Mouse (Mus musculus): ENCODE data around the gene 2310007B03Rik. TPM values are rescaled to one million over a fixed set of nuclear protein-coding genes. Genes with fewer than 3 reads are reported as not detected.
"Not testable (repeated sequence)": the region's sequence is repeated elsewhere in the genome, so short reads cannot be mapped to it uniquely, and the experiment has no call there.

2310007B03Rik gene
- total RNA-seq (2017): not detected in 2 replicates

DNA sequence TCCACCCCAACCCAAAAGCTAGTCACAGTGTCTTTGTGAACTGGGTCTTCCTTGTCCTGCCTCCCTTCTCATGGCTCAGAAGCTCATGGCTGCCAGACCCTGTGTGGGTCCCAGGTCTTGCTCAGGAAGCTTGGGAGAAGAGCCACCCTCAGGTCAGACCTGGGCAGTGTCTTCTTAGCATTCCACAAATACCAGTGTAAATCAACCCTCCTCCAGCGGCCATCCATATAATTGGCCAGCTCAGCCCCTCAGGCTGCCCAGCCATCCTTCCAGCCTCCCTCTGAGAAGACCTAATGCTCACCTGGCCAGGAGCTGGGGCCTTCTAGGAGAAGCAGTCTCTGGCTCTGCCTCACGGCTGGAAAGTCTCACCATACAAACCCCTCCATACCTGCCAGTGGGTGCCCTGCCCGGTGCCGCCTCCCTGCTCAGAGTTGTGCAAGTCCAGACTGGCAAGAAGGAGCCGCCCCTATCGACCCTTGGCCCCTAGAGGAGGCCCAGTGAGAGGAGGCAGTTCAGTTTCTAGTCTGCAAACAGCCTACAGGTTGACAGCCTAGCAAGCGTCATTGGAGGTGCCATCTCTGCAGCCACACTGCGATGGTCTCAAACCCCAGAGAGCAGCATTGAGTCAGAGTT is at the start of gene 2310007B03Rik:
2310007B03Rik (minus strand) TSS at position 448 of the 633 bp plus-strand sequence.
- ATAC-seq (replicated peaks; ENCODE audit: low read depth, poor library complexity, severe bottlenecking): no peak

DNA sequence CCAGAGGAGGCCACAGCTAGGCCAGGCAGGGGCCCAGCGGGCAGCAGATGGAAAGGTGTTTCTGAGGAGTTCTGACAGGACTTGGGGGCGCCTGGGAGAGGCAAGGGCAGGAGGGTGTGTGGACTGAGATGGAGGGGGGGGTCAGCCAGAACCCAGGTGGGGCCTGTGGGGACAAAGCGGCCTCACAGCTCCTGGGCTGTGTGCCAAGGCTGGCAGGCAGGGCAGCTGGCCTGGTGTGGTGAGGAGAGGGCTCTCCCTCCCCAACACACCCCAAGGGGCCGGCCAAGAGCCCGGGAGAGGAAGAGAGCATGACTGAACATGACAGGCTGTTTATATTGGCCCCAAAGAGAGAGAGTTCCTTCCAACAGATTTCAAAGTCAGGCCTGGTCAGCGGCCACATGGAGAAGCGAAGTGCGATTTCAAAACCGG is 49.5 kb upstream of the 2310007B03Rik start:
- ATAC-seq (replicated peaks; ENCODE audit: low read depth, poor library complexity, severe bottlenecking): peak; percentile 40; the same call in 1 of the 2 replicates

DNA sequence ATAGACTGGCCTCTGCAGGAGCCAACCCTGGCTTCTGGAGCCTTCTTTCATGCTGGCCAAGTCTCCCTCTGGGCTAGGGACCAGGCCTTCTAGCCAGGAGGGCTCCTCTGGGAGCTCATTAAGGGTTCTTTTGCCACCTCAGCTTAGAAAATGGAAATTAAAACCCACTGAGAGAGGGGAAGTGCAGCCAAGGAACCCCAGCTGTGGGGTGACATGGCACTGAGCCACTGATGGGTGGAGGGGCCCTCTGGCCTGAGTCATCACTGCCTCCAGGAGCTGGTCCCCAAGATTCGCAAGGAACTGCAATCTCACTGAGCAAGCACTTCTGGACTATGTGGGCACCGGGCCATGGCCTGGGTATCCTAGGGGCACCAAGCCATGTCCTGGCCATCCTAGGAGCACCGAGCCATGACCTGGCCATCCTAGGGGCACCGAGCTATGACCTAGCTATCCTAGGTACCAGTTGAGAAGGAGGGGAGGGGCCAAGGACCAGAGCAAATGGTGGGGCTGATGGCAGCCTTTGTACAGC is 46.9 kb upstream of the 2310007B03Rik start:
- ATAC-seq (replicated peaks; ENCODE audit: low read depth, poor library complexity, severe bottlenecking): no peak

DNA sequence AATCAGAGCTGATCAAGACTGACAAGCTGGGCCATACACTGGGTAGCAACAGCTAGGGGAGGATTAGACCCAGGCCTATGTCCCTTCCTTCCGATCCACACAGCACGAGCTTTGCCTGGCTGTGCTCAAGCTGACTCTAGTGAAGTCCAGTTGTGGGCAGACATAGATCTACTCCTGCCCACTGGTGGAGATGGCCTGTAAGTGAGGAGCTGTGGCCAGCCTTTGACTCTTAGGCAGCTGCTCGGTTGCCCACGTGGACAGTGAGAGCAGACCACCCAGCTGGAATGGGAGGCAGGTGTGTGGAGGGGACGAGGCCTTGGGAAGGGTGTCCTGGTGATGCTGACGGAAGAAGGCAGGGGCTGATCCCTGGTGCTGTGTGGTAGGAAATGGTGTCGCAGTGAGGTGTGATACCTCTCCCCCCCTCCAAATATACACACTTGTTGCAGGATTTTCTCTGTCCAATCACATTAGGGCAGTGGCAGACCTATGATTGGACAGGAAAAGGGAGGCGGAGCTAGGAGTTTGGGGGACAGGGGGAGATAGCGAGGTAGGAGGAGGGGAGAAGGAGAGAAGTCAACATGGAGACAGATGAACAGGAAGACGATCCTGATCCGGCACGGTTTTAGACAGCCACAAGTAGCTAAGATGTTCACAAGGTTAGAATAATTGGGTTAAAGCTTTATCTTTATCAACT is 45.7 kb upstream of the 2310007B03Rik start:
- no peak for ATAC-seq (replicated peaks; ENCODE audit: low read depth, poor library complexity, severe bottlenecking)

DNA sequence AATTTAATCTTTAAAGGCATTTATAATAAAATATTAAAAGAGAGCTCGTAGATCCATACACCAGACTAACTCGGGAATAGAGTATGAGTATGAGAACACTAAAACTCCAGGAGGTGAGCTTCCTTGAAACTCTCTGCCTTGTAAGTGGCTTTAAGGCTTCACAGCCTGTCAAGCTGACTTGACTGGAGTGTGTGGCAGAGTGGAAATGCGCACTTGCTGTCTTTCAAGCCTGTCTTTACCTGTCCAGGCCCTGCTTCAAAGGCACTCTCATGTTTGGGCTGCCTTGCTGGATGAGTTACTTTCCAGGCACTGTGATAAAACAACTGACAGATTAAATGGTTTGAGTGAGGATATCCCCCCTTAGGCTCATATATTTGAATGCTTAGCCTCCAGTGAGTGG is 37.2 kb upstream of the 2310007B03Rik start:
- no peak for ATAC-seq (replicated peaks; ENCODE audit: low read depth, poor library complexity, severe bottlenecking)

DNA sequence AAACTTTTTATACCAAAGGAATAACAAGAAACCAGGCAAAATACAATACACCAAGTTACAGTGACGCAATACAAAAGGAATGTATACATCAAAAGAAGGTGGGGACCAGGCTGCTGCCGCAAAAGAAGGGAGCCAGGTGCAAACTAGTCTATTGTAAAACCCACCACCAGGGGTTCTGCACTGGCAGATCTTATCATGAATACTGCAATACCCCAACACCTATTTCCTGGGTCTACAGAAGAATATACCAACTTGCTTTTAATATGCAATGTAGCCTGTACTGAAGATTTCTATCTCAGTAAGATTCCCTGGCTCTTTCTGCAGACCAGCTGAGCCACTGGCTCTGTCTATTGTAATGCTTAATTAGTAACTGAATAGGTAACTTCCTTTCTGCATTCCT is 36.7 kb upstream of the 2310007B03Rik start:
- ATAC-seq (replicated peaks; ENCODE audit: low read depth, poor library complexity, severe bottlenecking): not testable (repeated sequence)

DNA sequence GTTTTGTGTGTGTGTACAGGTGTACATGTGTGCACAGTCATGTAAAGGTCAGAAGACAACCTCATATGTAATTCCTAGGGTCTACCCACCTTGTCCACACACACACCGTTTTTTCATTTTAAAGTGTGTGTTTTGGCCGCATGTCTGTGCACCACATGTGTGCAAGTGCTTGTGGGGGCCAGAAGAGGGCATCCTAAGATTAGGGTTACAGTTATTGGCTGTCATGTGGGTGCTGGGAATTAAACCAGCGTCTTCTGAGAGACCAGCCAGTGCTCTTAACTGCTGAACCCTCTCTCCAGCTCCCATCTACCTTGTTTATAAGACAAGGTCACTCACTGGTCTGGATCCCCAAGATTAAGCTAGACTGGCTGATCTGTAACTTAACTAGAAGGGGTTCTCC is 34.2 kb upstream of the 2310007B03Rik start:
- no peak for ATAC-seq (replicated peaks; ENCODE audit: low read depth, poor library complexity, severe bottlenecking)

DNA sequence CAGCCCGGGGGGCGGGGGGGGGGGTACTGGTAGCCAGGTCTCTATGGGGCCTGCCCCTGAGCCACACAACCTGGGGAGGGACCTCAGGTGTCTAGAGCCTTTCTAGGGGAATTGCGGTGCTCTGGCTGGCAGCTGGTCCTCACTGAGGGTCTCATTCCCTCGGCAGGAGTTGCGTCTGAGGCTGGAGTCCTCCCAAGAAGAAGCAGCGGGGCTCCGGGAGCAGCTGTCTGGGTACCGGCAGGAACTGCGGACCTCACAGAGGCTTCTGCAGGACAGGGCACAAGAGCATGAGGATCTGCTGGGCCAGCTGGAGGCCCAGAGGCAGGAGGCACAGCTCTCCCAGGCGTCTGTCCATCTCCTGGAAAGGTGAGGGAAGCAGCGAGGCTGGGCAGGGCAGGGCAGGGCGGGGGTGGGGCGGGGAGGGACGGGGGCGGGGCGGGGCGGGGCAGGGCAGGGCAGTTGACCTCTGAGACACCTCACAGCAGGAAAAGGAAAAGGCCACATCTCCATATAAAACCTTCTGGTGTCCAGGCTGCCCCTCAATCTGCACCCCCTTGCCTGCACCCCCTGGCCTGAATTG is 30.1 kb upstream of the 2310007B03Rik start:
- ATAC-seq (replicated peaks; ENCODE audit: low read depth, poor library complexity, severe bottlenecking): no peak

DNA sequence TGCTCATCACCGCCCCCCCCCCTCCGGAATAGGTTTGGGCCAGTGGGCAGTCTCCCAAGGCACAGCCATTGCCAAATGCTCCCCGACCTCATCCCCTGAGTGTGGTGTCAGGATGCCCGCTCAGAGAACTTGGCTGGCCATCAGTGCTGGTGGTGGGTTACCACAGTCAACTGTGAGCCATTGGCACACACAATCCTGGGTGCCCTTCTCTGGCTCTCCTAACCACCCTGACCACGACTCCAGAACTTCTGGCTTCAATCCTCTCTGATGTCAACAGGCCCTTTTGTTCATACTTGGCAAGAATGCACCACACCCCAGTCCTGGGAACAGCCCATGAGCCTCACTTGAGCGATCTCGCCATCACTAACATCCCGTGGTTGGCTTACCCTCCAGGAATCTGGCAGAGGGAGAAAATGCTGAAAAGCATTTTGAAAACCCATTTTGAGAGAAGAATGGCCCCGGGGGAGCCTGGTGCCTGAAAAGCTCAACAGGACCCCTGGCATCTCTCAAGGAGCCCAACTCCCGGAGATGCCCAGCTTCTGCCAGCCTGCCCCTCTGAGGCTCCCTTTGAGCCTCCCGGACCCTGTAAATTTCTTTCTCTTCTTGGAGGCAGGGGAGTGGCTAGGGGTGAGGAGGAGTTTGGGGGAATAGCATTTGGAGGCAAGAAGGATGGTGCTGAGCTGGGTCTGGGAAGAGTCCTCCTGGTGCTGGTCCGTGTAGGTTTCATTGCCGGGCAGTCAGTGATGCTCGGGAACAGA is 23.5 kb upstream of the 2310007B03Rik start:
- ATAC-seq (replicated peaks; ENCODE audit: low read depth, poor library complexity, severe bottlenecking): no peak

DNA sequence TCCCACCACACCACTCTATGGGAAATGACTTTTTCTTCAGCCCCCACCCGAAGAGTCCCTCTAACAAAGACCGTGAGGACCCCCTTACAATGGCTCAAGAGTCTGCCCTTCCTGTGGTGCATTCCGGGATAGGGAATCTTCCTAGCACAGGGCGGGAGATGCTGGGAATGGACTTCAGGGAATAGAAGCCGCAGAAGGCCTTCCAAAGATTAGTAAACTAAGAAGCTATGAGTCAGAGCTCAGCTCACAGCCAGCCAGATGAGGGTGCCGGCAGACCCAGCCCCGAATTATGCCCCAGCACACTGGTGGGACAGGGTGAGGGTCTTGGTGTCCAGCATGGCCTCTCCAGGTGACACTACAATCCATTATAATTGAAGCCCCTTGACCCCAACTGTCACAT is 21.5 kb upstream of the 2310007B03Rik start:
- no peak for ATAC-seq (replicated peaks; ENCODE audit: low read depth, poor library complexity, severe bottlenecking)

DNA sequence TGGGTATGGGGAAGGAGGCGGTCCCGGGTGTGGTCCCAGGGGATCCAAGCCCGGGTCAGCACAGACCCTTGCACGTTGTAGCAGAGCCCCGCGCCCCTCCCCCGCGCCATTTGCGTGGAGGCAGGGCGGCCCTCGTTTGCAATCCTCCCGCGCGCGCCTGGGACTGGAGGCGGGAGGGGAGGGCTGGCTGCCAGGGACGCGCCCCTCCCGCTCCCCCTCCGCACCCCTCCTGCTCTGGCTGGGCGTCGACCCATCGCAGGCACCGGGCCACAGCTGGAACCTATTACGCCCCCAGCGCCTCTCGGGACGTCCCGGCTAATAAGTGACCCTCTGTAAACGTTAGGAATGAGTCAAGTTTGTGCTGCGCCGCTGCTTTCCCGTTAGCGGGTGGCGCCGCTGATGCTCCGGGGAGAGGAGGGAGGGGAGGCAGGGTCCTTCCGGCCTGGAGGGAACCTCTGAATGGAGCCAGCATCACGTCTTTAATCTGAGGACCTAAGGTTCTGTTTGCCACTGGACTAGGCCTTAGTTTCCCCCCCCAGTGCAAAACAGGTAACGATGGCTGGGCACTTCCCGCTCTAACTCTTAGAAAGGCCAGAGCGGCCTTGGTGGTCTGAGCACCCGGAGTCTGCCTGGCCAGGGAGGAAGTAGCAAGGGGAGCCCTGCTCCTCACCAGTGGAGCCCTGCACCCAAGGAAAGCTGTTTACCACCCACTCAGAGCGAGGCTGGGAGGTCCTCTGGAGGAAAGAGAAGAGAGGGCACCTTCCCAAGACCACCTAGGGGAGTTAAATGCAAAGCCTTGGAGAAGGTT is 16.0 kb upstream of the 2310007B03Rik start:
- ATAC-seq (replicated peaks; ENCODE audit: low read depth, poor library complexity, severe bottlenecking): no peak

DNA sequence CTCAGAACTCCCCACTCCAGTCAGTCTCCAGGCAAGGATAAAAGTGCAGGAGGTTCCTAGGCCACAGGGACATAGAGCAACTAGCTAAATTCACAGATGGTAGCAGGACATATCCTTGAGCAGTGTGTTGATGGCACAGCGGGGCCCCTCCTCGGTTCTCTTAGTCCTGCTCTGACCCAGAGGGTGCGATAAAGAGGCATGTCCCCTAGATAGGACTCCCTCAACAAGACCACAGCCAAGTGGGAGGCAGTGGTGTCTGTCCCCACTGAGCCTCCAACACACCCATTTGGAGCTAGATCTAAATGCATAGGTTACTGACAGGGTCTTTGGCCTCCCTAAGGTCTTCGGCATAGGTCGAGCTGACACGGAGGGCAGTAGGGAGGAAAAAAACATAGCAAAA is 15.1 kb upstream of the 2310007B03Rik start:
- ATAC-seq (replicated peaks; ENCODE audit: low read depth, poor library complexity, severe bottlenecking): no peak

DNA sequence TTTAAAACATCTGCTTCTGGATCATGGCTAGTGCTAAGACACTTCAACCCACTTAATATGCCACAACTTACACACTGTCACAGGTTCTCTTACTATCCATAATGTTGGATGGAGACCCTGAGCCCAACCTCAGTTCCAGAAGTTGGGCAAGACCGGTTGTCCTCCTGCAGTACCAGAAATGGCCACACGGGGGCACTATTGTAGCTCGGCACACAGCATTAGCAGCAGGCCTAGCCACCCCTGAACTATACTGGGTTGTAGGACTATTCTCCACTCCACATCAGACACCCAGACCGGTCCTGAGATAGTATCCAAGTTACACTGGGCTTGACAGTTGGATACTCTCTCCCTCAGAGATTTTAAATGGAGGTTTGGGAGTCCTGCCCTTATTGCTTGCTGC is 13.7 kb upstream of the 2310007B03Rik start:
- peak; percentile 80 for ATAC-seq (replicated peaks; ENCODE audit: low read depth, poor library complexity, severe bottlenecking)

DNA sequence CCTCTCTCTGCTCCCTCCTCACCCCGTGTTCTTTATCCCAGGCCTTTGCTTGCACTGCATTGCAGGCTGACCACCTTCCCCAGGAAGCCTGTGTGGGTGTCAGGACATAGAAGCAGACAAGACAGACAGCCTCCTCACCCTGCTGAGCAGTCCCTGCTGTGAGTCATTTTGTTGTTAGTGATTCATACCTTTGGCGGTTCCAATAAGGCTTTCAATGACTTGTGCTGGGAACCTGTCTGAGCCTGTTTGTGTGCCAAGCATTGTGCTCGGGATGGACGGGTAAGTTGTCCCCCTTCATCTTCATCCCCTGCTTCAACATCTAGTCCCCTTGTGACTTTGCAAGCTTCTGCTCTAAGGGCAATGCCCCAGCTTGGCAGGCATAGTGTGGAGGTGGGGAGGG is 12.9 kb upstream of the 2310007B03Rik start:
- ATAC-seq (replicated peaks; ENCODE audit: low read depth, poor library complexity, severe bottlenecking): no peak

DNA sequence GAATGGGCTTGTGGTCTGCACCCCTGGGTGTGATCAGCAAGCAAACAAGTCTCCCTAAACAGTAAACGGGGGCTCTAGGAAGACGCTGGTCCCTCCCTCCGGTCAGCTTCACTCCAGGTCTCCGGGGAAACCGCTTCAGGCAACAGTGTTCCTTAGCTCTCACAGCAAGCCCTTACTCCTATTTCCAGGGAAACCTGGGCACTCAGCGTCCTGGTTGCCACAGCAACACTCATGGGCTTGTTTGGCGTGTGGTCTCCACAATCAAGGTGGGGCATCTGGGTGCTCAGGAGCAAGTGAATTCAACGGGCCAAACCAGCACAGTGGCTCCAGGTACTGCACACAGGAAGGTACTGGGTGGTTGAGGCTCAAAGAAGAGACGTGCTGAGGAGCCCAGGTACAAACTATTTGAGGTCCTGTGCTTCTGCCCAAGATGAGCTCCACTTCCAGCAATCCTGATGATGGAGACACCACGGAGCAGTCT is 7.6 kb upstream of the 2310007B03Rik start, which contains the start of gene Crocc2:
Crocc2 (plus strand) TSS at position 431 of the 481 bp plus-strand sequence.
- ATAC-seq (replicated peaks; ENCODE audit: low read depth, poor library complexity, severe bottlenecking): no peak

DNA sequence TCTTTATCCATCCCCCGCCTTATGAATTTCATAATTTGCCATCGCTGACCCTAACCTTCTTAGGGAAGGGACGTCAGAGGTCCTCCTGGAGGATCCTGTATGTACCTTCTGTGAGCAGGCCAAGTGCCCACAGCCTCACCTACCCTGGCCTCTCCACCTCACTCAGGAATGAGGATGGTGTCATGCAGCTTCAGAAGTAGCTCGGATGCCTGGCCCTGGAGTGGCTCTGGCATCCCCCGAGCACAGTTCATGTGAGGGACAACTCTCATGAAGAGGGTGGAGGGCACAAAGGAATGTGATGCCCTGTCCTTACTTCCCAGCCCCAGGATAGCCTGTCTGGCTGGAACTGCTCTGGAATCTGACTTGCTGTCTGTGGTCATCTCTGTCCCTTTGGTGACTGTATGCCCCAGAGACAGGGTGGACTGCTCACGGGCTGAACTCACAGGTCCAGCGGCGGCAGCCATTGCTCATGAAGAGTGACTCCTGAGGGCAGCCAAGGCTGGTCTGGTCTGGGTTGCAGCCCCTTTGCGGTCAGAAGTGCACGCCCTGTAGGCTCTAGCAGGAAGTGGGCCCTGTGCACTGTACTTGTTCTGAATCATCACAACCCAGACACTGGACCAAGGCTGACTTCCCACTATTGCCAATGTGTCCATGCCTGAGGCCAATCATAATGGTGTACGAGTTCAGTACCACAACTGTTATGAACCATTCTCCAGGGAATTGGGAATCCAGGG is 5.8 kb upstream of the 2310007B03Rik start:
- no peak for ATAC-seq (replicated peaks; ENCODE audit: low read depth, poor library complexity, severe bottlenecking)

DNA sequence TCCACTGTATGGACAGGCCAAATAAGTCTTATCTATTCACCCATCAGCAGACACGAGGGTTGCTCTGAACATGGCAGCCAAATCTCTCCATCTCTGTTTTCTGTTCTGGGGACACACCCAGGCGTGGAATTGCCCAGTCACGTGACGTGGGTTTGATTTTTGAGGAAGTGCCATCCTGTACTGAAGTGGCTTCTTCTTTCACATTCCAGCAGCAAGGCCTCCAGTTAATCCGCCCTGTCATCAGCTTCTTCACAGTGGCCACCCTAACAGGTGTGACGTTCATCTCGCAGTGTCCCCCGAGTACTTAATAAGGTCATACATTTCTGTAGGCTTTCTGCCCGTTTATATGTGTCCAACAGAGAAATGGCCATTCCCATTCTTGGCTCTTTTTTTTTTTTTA is 4.7 kb upstream of the 2310007B03Rik start:
- ATAC-seq (replicated peaks; ENCODE audit: low read depth, poor library complexity, severe bottlenecking): peak; percentile 65

DNA sequence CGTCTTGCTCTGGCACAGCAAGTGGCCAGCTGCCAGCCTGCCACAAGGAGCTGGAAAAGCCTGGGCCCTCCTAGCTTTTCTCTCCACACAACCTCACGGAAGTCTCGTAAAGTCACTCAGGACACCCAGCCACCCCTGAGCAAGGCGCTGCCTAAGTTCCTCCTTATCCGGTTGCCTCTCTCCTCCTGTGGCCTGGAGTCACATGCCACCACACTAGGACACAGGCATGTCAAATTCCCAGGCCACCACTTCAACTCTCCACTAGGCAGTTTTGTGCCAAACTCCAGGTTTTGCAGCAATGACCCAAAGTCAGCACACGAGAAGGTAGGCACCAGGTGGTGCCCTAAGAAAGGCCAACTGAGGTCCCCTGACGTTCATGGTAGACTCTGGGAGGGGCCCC is 1.8 kb upstream of the 2310007B03Rik start:
- ATAC-seq (replicated peaks; ENCODE audit: low read depth, poor library complexity, severe bottlenecking): no peak

DNA sequence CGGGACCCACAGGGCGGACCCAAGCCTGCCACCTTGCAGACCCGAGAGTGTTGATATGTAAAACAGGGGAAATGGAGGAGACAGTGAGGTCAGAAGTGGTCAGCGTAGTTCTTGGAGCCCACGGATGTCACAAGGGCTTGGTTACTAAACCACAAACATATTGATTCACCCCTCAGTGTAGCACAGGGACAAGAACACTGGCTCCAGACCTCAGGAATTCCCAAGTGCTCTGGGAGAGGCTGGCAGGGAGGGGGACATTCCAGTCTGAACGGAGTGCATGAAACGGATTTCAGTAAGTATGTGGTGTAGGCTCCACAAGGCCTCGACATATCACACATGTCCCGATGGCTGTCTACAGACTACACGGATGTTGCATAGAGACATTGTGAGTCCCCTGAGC is 1.2 kb upstream of the 2310007B03Rik start:
- ATAC-seq (replicated peaks; ENCODE audit: low read depth, poor library complexity, severe bottlenecking): no peak
